Mouse (Mus musculus): Measurements from ENCODE around the gene Slc37a1.

Slc37a1 gene

DNA sequence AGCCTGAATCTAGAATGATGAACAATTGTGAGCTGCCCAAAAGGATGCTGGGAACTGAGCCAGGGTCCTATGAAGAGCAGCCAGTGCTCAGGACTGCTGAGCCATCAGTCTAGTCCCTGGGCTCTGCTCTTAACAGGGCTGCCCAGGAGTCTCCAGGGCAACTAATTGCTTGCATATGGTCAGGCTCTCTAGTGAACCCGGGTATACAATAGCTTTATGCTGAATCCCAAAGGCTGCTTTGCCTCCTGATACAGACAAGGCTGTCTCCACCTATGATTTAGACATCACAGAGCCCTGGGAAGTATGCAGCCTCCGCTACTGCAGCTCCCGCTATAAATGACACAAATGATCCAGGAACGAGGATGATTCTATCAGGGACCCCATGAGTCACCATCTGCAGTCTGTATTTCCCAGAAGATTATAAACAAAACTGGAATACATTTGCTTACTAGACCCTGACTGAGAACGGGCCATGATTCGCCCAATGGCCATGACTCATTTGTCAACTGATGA lies 22.7 kb downstream of the Slc37a1 start:
- Histone ChIP-seq H3K27me3 (ENCODE audit: insufficient read depth, low read length) (no peaks in the 10 kb centered on the region), H3K4me1 (replicated peaks; ENCODE audit: low read depth, low read length) (peaks cover 92% of the 10 kb centered on the region), H3K9me3 (ENCODE audit: low read length) (no peaks in the 10 kb centered on the region), H3K36me3 (ENCODE audit: insufficient read depth, low read length) (peaks cover 28% of the 10 kb centered on the region), H3K4me3 (replicated peaks; ENCODE audit: low read length) (no peak overlapping the region)
- TF ChIP-seq NANOG (IDR thresholded peaks at IDR 0.05; ENCODE audit: borderline replicate concordance, low read length): no peak
- TF ChIP-seq CTCF (conservative IDR thresholded peaks at IDR 0.05; ENCODE audit: low read length): no peak
- no peak for TF ChIP-seq POU5F1 (IDR thresholded peaks at IDR 0.05; ENCODE audit: borderline replicate concordance, low read length)

DNA sequence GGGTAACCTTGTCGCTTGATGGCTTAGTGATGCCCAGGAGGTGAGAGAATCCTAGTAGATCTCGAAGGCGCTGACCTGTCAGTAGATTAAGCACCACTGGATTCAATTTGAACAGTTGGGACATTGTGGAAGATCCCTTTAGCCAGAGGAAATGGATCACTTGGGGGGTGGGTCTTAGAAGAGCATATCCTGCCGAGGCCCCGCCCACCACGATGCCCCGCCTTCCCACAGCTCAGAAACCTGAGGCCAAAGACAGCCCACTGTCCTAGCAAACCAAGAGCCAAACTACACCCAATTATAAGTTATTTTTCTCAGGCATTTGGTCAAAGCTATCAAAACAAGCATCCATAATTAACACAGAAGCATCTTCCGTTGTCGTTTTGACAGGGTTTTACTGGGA lies 24.5 kb downstream of the Slc37a1 start:
- peak overlapping the region; percentile 75 for H3K4me3 ChIP-seq (replicated peaks; ENCODE audit: low read length)
- peaks cover 39% of the 10 kb centered on the region for H3K36me3 ChIP-seq (ENCODE audit: insufficient read depth, low read length)
- no peaks in the 10 kb centered on the region for H3K9me3 ChIP-seq (ENCODE audit: low read length)
- peaks cover 90% of the 10 kb centered on the region for H3K4me1 ChIP-seq (replicated peaks; ENCODE audit: low read depth, low read length)
- TF ChIP-seq POU5F1 (IDR thresholded peaks at IDR 0.05; ENCODE audit: borderline replicate concordance, low read length): no peak
- TF ChIP-seq NANOG (IDR thresholded peaks at IDR 0.05; ENCODE audit: borderline replicate concordance, low read length): no peak
- no peaks in the 10 kb centered on the region for H3K27me3 ChIP-seq (ENCODE audit: insufficient read depth, low read length)

DNA sequence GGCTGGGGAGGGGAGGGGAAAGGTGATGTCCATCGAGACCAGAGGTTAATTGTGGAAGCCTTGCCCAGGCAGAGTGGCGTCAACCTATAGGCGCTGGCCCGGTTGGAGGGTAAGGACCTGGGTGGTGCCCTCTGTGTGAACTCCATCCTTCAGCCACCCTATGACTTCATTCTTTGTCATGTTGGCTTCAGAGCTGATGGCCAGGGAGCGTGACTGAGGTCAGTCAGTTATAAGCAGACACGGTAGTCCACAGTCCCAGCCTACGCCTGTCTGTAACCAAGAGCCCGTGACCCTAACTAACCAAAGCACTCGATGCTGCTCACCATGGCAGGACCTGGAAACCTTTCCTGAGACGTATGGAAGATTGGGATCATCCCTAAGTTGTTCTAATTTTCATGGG lies 26.1 kb downstream of the Slc37a1 start:
- Histone ChIP-seq H3K4me1 (replicated peaks; ENCODE audit: low read depth, low read length) (peaks cover 92% of the 10 kb centered on the region), H3K4me3 (replicated peaks; ENCODE audit: low read length) (0 out of 2 replicates have a peak overlapping the region, but pooled peaks have one; percentile 17), H3K27me3 (ENCODE audit: insufficient read depth, low read length) (no peaks in the 10 kb centered on the region), H3K36me3 (ENCODE audit: insufficient read depth, low read length) (peaks cover 52% of the 10 kb centered on the region), H3K9me3 (ENCODE audit: low read length) (no peaks in the 10 kb centered on the region)
- TF ChIP-seq POU5F1 (IDR thresholded peaks at IDR 0.05; ENCODE audit: borderline replicate concordance, low read length) (no peak), NANOG (IDR thresholded peaks at IDR 0.05; ENCODE audit: borderline replicate concordance, low read length) (no peak), CTCF (conservative IDR thresholded peaks at IDR 0.05; ENCODE audit: low read length) (no peak)

DNA sequence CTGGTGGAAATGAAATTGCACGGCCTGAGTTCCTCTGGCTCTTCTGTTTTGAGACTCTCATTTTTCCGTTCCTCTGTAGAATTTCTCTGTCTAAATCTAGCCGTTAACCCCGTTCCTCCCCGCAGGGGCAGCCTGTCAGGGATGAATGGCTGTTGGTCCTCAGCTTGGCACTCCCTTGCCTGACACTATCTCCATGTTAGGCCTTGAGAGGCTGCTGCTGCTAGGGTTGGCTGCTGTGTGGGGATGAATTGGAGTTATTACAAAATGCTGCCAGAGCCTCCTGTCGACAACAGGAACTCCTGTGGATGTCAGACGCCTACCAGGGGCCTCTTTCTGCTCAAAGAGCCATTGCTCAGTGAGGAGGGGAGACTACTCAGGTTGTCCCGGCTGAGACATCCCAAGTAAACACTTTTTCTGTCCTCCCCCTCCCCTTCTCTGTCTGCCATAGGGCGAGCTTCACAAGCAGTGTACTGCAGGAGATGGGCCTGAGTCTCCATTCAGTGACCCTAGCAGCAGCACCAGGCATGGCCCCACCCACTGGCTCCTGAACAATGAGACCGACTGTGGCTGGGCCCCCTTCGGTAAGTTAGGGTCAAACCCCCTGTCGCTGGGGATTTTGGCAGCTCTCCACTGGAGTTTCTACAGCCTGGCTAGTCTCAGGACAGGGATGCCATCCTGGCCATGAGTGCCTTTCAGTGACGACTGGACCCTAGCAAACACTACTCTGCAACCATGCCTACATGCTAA lies 28.6 kb downstream of the Slc37a1 start:
- H3K36me3 ChIP-seq (ENCODE audit: insufficient read depth, low read length): peaks cover 50% of the 10 kb centered on the region
- no peaks in the 10 kb centered on the region for H3K27me3 ChIP-seq (ENCODE audit: insufficient read depth, low read length)
- H3K4me3 ChIP-seq (replicated peaks; ENCODE audit: low read length): 0 out of 2 replicates have a peak overlapping the region, but pooled peaks have one; percentile 14
- H3K9me3 ChIP-seq (ENCODE audit: low read length): no peaks in the 10 kb centered on the region
- H3K4me1 ChIP-seq (replicated peaks; ENCODE audit: low read depth, low read length): peaks cover 89% of the 10 kb centered on the region
- no peak for TF ChIP-seq POU5F1 (IDR thresholded peaks at IDR 0.05; ENCODE audit: borderline replicate concordance, low read length)
- no peak for TF ChIP-seq CTCF (conservative IDR thresholded peaks at IDR 0.05; ENCODE audit: low read length)
- no peak for TF ChIP-seq NANOG (IDR thresholded peaks at IDR 0.05; ENCODE audit: borderline replicate concordance, low read length)

DNA sequence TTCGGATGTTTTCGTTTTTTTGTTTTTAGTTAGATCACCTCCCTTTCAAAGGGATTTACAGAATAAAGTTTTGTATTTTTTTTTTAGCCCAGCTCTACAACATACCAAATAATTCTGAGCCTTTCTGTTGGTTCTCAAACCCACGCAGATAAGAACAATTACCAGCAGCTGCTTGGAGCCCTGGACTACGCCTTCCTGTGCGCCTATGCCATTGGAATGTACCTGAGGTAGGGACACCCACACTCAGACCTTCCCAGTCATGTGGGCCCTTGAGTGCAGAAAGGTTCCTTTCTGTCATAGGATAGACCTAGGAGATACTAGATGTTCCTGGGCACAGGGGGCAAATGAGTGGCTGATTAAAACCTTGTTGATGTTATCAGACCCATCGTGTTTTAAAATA lies 29.4 kb downstream of the Slc37a1 start:
- Histone ChIP-seq H3K36me3 (ENCODE audit: insufficient read depth, low read length) (peaks cover 50% of the 10 kb centered on the region), H3K4me3 (replicated peaks; ENCODE audit: low read length) (no peak overlapping the region), H3K9me3 (ENCODE audit: low read length) (no peaks in the 10 kb centered on the region), H3K27me3 (ENCODE audit: insufficient read depth, low read length) (no peaks in the 10 kb centered on the region), H3K4me1 (replicated peaks; ENCODE audit: low read depth, low read length) (peaks cover 91% of the 10 kb centered on the region)
- TF ChIP-seq NANOG (IDR thresholded peaks at IDR 0.05; ENCODE audit: borderline replicate concordance, low read length) (no peak), CTCF (conservative IDR thresholded peaks at IDR 0.05; ENCODE audit: low read length) (no peak), POU5F1 (IDR thresholded peaks at IDR 0.05; ENCODE audit: borderline replicate concordance, low read length) (no peak)

GRCm38 (mm10) chr17:31316998-31317397 lies 30.4 kb downstream of the Slc37a1 start:
- H3K27me3 ChIP-seq (ENCODE audit: insufficient read depth, low read length): no peaks in the 10 kb centered on the region
- no peaks in the 10 kb centered on the region for H3K9me3 ChIP-seq (ENCODE audit: low read length)
- H3K4me3 ChIP-seq (replicated peaks; ENCODE audit: low read length): no peak overlapping the region
- H3K4me1 ChIP-seq (replicated peaks; ENCODE audit: low read depth, low read length): peaks cover 92% of the 10 kb centered on the region
- H3K36me3 ChIP-seq (ENCODE audit: insufficient read depth, low read length): peaks cover 50% of the 10 kb centered on the region
- TF ChIP-seq POU5F1 (IDR thresholded peaks at IDR 0.05; ENCODE audit: borderline replicate concordance, low read length): no peak
- no peak for TF ChIP-seq NANOG (IDR thresholded peaks at IDR 0.05; ENCODE audit: borderline replicate concordance, low read length)
- no peak for TF ChIP-seq CTCF (conservative IDR thresholded peaks at IDR 0.05; ENCODE audit: low read length)

DNA sequence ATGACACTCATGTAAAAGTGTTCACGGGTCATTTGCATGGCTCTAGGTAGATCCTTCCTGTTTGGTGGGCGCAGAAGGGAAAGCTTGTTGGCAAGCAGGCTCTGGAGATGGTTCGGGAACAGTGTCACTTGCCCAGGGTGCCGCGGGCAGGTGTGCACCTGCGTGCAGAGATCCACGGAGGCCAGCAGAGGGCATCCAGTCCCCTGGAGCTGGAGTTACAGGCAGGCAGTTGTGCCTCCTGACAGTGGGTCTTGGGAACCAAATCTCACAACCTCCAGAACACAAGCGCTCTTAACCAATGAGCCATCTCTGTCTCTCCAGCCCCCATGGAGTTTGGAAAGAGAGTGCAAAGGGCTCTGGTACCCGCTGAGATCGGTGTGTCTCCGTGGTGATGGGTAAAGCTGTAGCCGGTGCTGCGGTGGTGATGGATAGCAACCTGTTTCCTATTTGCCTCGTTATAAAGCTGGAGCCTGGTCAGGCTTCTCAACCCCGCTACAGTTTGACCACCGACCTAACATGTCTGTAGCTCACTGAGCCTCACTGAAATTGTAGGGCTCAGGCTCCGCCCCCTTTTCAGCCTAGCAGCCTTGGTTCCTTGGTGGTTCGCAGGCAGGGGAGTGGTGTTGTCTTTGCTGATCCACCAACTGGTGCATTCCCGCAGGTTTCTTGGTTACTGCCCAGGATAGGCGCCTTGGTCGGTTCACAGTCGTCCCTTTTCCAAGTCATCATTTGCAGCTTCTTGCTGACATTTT lies 31.1 kb downstream of the Slc37a1 start:
- peaks cover 50% of the 10 kb centered on the region for H3K36me3 ChIP-seq (ENCODE audit: insufficient read depth, low read length)
- no peaks in the 10 kb centered on the region for H3K27me3 ChIP-seq (ENCODE audit: insufficient read depth, low read length)
- H3K4me1 ChIP-seq (replicated peaks; ENCODE audit: low read depth, low read length): peaks cover 92% of the 10 kb centered on the region
- TF ChIP-seq POU5F1 (IDR thresholded peaks at IDR 0.05; ENCODE audit: borderline replicate concordance, low read length): no peak
- TF ChIP-seq CTCF (conservative IDR thresholded peaks at IDR 0.05; ENCODE audit: low read length): peak; percentile 32
- peak overlapping the region; percentile 59 for H3K4me3 ChIP-seq (replicated peaks; ENCODE audit: low read length)
- H3K9me3 ChIP-seq (ENCODE audit: low read length): no peaks in the 10 kb centered on the region

DNA sequence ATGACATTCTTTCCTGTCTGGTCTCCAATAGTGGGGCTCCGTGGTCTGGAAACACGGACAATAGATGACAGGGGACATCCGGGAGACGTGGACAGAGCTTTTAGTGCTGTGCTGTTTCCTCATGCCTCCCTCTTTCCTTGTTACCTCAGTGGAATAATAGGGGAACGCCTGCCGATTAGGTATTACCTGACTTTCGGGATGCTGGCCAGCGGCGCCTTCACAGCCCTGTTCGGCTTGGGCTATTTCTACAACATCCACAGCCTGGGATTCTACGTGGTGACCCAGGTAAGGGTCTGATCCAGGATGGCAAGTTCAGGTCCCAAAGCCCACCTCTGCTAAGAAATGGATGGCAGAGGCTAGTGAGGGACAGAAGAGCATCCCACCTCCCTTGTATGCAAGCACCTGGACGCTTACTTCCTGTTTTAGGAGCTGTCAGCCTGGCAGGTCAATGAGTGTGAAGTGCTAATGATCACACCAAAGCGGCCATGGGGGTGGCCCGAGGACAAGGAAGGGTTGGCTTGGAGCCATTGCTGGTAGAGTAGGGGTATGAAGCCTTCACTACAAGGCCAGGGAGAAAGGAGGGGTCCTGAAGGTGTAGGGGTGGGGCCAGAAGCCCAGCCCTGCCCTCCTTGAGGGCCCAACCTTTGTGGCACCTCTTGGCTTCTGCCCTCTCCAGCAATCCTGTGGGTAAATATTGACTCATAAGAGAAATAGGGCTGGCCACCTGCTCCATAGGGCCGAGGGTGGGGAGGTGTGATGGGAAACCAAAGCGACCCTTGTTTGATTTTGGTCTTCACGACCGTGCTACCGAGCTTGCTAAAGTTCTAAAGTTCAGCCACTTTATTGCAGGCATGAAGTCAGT lies 32.5 kb downstream of the Slc37a1 start:
- TF ChIP-seq POU5F1 (IDR thresholded peaks at IDR 0.05; ENCODE audit: borderline replicate concordance, low read length) (no peak), CTCF (conservative IDR thresholded peaks at IDR 0.05; ENCODE audit: low read length) (no peak), NANOG (IDR thresholded peaks at IDR 0.05; ENCODE audit: borderline replicate concordance, low read length) (no peak)
- Histone ChIP-seq H3K36me3 (ENCODE audit: insufficient read depth, low read length) (peaks cover 57% of the 10 kb centered on the region), H3K27me3 (ENCODE audit: insufficient read depth, low read length) (no peaks in the 10 kb centered on the region), H3K4me3 (replicated peaks; ENCODE audit: low read length) (no peak overlapping the region), H3K9me3 (ENCODE audit: low read length) (no peaks in the 10 kb centered on the region), H3K4me1 (replicated peaks; ENCODE audit: low read depth, low read length) (peaks cover 93% of the 10 kb centered on the region)
